Mouse (Mus musculus): ENCODE results near the gene Oxnad1.

GRCm38 (mm10) chr14:32097691-32098090 lies 12.5 kb downstream of the Oxnad1 start:
- TF ChIP-seq CTCF (IDR thresholded peaks at IDR 0.05; ENCODE audit: borderline replicate concordance, insufficient read depth, low read depth, low read length) (no peak), POLR2A (IDR thresholded peaks at IDR 0.05; ENCODE audit: borderline replicate concordance, insufficient read depth, low read length) (no peak)
